8 mouse cellular contexts compared by ENCODE assay signal in the genomic region with DNA sequence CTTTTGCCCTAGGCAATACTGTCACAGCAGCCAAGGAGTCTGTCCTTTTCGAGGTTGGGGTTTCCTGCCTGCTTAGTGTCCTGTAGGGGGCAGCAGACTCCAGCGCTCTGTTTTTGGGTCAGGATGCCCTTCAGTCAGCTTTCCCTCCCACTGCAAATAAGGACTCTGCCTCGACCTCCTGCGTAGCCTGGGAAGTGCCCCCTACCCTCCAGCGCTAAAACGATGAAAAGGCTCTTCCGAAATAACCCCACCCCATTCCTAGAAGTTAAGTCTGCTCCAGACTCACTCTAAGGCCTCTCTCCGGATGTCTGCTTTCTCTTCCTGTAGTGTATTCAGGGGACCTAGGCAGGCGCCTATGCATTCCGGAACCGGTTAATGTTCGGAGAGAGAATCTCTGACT. TPM values are rescaled to one million over a fixed set of nuclear protein-coding genes. Genes with fewer than 3 reads are reported as not detected.
DNase-seq lines count a peak whose midpoint lies in the region; ATAC-seq and TF ChIP-seq lines count a peak whose summit lies in the region.

No protein-coding gene starts in this region.

- peak overlapping the region; percentile 44 for H3K9ac ChIP-seq in hindbrain, embryonic 11.5 days (ENCODE audit: low read depth, low read length)

- peak overlapping the region; percentile 43 for H3K4me3 ChIP-seq in cerebellum, adult 2 months (replicated peaks; ENCODE audit: insufficient read depth, low read depth, low read length)
- peak overlapping the region; percentile 25 for H3K4me3 ChIP-seq in hindbrain, embryonic 11.5 days (ENCODE audit: low read depth, low read length)

- H3K36me3 ChIP-seq in hindbrain, embryonic 11.5 days (ENCODE audit: control insufficient read depth, insufficient read depth, low read length): no peaks in the 10 kb centered on the region

- peak; percentile 92 for TF ChIP-seq CTCF in cerebellum, adult 2 months (IDR thresholded peaks at IDR 0.05; ENCODE audit: borderline replicate concordance, insufficient read depth, low read depth, low read length)

- 0 out of 2 replicates have a peak, but pooled peaks have one; percentile 26 for ATAC-seq in hindbrain, embryonic 11.5 days (ENCODE audit: low FRiP score)

- no peak overlapping the region for H3K27ac ChIP-seq in cerebellum, adult 2 months (ENCODE audit: insufficient read depth, low read length)
- no peak overlapping the region for H3K27ac ChIP-seq in hindbrain, embryonic 11.5 days (ENCODE audit: low read depth, low read length)

- H3K27me3 ChIP-seq in cerebellum, adult 2 months (ENCODE audit: control insufficient read depth, insufficient read depth, low read length): no peaks in the 10 kb centered on the region
- H3K27me3 ChIP-seq in hindbrain, embryonic 11.5 days (ENCODE audit: control insufficient read depth, insufficient read depth, low read length): peaks cover 2% of the 10 kb centered on the region; the same call in 1 of the 2 replicates

- peak overlapping the region; percentile 58 for H3K4me2 ChIP-seq in hindbrain, embryonic 11.5 days (replicated peaks; ENCODE audit: low read depth, low read length)

- H3K4me1 ChIP-seq in cerebellum, adult 2 months (ENCODE audit: control insufficient read depth, insufficient read depth, low read length): peaks cover 6% of the 10 kb centered on the region
- peaks cover 3% of the 10 kb centered on the region; the same call in 1 of the 2 replicates for H3K4me1 ChIP-seq in hindbrain, embryonic 11.5 days (replicated peaks; ENCODE audit: control insufficient read depth, insufficient read depth, low read length)

- no peaks in the 10 kb centered on the region for H3K9me3 ChIP-seq in hindbrain, embryonic 11.5 days (ENCODE audit: control insufficient read depth, low read length)

- WGBS in cerebellum, adult 2 months: under 1% methylated on average over 12 of the region's 12 CpGs
- WGBS in hindbrain, embryonic 11.5 days: 1% methylated on average over 12 of the region's 12 CpGs

- peak; percentile 83 for DNase-seq in Muller cell, postnatal 12 days (ENCODE audit: inconsistent ontology term)
- DNase-seq in cerebellum, adult 2 months: peak; percentile 83 to 84
- peak; percentile 87 for DNase-seq in forelimb bud, embryonic 11.5 days (ENCODE audit: low read depth, low spot score)
- peak; percentile 88 for DNase-seq in hindbrain, embryonic 11.5 days (ENCODE audit: low spot score)
- peak; percentile 75 for DNase-seq in left cerebral cortex, adult 11 months (ENCODE audit: low spot score)
- DNase-seq in lung, postnatal 25 days (ENCODE audit: low spot score): peak; percentile 86
- DNase-seq in retina, embryonic 14.5 days (ENCODE audit: low spot score): peak; percentile 88
- DNase-seq in thymus, postnatal 4 days: peak; percentile 79

- TF ChIP-seq POLR2A in cerebellum, adult 2 months (IDR thresholded peaks at IDR 0.05; ENCODE audit: borderline replicate concordance, insufficient read depth, low read length): no peak

RNA-seq across cellular contexts. Expression of a gene that starts 1.5 kb away (rescaled TPM):
- polyA plus RNA-seq in cerebellum, adult 2 months (2012; rRNA removed): 2.3 and 2.8 TPM in 2 replicates
- 4.5 and 5.6 TPM in 2 replicates for polyA plus RNA-seq in hindbrain, embryonic 11.5 days (2014; fragmentation: Nextera tagmentation; extraction: Ambion mirVana)

RNA-seq across cellular contexts. Expression of a gene that starts 38.7 kb away (rescaled TPM):
- polyA plus RNA-seq in cerebellum, adult 2 months (2012; rRNA removed): 2.7 and 3.2 TPM in 2 replicates
- polyA plus RNA-seq in hindbrain, embryonic 11.5 days (2014; fragmentation: Nextera tagmentation; extraction: Ambion mirVana): 0.57 and 0.88 TPM in 2 replicates

RNA-seq across cellular contexts. Expression of a gene that starts 38.8 kb away (rescaled TPM):
- polyA plus RNA-seq in cerebellum, adult 2 months (2012; rRNA removed): 40.4 and 45.1 TPM in 2 replicates
- 8.5 and 8.8 TPM in 2 replicates for polyA plus RNA-seq in hindbrain, embryonic 11.5 days (2014; fragmentation: Nextera tagmentation; extraction: Ambion mirVana)

RNA-seq across cellular contexts. Expression of a gene that starts 50.3 kb away (rescaled TPM):
- polyA plus RNA-seq in cerebellum, adult 2 months (2012; rRNA removed): 14.0 TPM in 2 replicates
- 22.5 and 26.1 TPM in 2 replicates for polyA plus RNA-seq in hindbrain, embryonic 11.5 days (2014; fragmentation: Nextera tagmentation; extraction: Ambion mirVana)
